Mouse (Mus musculus) left cerebral cortex, postnatal 14 days (tissue): ENCODE data around the gene Teddm2. TPM values are rescaled to one million over a fixed set of nuclear protein-coding genes. Genes with fewer than 3 reads are reported as not detected.

Experiments
- DNase-seq, 2 experiments: peaks; one replicate each; pipeline ENCODE4 v3.0.0; 2021 to 2022; ENCODE audit warnings: low spot score in 2 of 2, mixed read lengths in 1 of 2
- intact Hi-C: fragments of 180-260 bp; cut with DNase I; formaldehyde crosslinking; loops from one replicate; pipeline ENCODE4 v1.15.1; 2025
- microRNA-seq, 2 experiments: library from miRNA; unstranded; fragments of <30 nt; microRNA quantifications; one replicate each; pipeline ENCODE4 v1.2.0; 2022
- total RNA-seq, 2 experiments: library from RNA; stranded (reverse); gene quantifications; 2 replicates each; pipeline ENCODE4 v1.2.3; 2021

Teddm2 gene
- total RNA-seq, 2 experiments from 2014 or later, result 3.3 to 3.4 TPM

GRCm38 (mm10) chr1:153846867-153847266 lies 53.2 kb downstream of the Teddm2 start:
- peak in 1 of 2 experiments; percentile 26 for DNase-seq
- intact Hi-C loops, result loop anchor here (5.0 kb wide), 1 partner anchor 290 kb away; no protein-coding TSS in a partner anchor

GRCm38 (mm10) chr1:153846420-153846819 lies 53.6 kb downstream of the Teddm2 start:
- DNase-seq, result no peak
- intact Hi-C loops, result loop anchor here (5.0 kb wide), 1 partner anchor 289 kb away; no protein-coding TSS in a partner anchor

GRCm38 (mm10) chr1:153844042-153844441 lies 56.0 kb downstream of the Teddm2 start, which contains the start of gene Rgsl1:
Gene Rgsl1, minus strand, starts transcription at chr1:153844142.
- no peak for DNase-seq
- intact Hi-C loops, result no loop called here

- DNase-seq, result peak in 1 of 2 experiments; percentile 26
- intact Hi-C loops, result no loop called here
Measured at GRCm38 (mm10) chr1:153842121-153842740, 57.8 kb downstream of the Teddm2 start.

- intact Hi-C loops, result no loop called here
- no peak for DNase-seq
Measured at GRCm38 (mm10) chr1:153836036-153836435, 64.0 kb downstream of the Teddm2 start.

DNA sequence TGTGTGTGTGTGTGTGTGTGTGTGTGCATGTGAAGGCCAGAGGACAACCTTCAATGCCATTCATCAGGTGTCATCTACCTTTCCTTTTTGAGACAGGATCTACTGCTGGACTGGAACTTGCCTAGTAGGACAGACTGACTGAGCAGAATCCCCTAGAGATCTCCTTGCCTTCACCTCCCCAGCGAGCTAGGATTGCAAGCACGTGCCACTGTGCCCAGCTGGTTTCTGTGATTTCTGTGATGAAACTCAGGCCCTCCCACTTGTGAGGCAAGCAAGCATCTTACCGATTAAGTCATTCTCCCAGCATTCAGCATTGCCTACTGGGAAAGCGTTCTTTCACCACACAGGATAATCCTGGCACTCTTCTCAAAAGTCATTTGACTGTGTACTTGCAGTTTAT lies 69.3 kb downstream of the Teddm2 start:
- intact Hi-C loops, result no loop called here

DNA sequence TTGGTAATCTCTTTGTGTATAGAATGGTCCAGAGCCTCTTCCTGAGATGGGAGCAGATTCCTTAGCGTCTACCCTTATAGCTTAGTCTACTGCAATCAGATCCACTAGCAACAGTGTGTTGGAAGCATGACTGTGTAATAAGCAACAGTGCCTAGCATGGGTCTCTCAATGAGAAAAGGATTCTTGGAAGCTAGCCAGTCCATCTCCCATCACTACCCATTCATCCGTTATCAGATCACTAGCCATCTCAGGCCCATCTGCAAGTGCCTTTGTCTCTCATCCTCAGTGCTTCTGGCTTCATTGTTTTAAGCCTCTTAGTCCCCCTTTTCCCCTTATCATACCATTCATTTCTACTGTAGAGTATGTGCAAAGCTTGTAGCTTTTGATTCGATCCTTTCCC lies 79.8 kb downstream of the Teddm2 start:
- no peak for DNase-seq
- intact Hi-C loops, result no loop called here

More for the DNA sequence above, 69.3 kb downstream of the Teddm2 start:
- DNase-seq, result no peak

DNA sequence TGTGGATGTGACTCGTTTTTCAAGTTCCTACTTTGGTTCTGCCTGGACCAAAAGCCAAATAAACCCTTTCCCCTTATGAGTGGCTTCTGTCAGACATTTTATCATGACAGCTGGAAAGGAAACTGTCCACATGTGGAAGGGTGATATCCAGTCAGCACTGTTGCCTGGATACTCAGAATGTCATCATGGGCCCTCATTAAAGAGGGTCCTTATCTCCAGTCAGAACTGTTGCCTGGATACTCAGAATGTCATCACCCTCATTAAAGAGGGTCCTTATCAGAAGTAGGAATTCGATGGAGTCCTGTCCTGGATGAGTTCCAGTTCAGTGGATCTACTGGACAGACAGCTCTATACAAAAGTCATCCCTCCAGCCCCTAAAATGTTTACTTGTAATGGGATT lies 85.8 kb downstream of the Teddm2 start:
- intact Hi-C loops, result no loop called here
- no peak for DNase-seq

GRCm38 (mm10) chr1:153807390-153807993 lies 92.5 kb downstream of the Teddm2 start:
- intact Hi-C loops, result loop anchor here (5.0 kb wide), 2 partner anchors 60 to 375 kb away; partner anchors contain the start of gene Rnasel
- DNase-seq, result peak; percentile 78 to 83

DNA sequence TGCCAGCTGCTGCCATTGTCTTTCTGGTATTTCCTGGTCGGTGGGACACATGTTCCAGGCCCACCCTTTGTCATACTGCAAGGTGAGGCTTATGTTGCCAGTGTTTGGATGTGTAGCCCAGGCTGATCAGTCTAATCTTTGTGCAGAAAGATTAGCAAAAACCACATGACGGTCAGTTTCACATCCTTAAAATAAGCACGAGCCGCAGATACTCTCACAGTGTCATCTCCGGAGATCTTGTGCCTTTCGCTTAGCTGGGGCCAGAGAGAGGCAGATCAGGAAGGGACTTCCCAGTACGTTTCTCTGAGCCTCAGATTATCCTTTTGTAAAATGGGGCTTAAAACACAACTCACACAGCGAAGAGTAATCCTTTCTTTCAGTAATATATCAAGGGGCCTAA lies 96.5 kb downstream of the Teddm2 start:
- no peak for DNase-seq
- intact Hi-C loops, result no loop called here

- intact Hi-C loops, result no loop called here
- DNase-seq, result no peak
Measured at GRCm38 (mm10) chr1:153802691-153803090, 97.3 kb downstream of the Teddm2 start.

Small RNA genes within 50 kb of the gene (microRNA-seq; reads per million reads assigned to microRNA genes)
- gene Mir8114, result 24.8 to 24.9 reads per million in 2 experiments

Other genes starting within 250 kb of the Teddm2 start
- gene Rgs8, start 247.2 kb downstream of the Teddm2 start, total RNA-seq, result 10 to 100 TPM; 37.6 to 39.6 TPM
- gene Rgs16, start 159.9 kb downstream of the Teddm2 start, total RNA-seq, result 1 to 10 TPM; 6.6 to 6.8 TPM
- 1 to 10 TPM; 7.6 to 8.3 TPM for gene Rnasel, start 150.8 kb downstream of the Teddm2 start, total RNA-seq
- gene Rgsl1, start 56.1 kb downstream of the Teddm2 start, total RNA-seq, result 1 to 10 TPM in 1 of 2 experiments, under 1 TPM in 1; 0.92 to 1.2 TPM
- gene Teddm1b, start 25.9 kb downstream of the Teddm2 start, total RNA-seq, result not detected
- gene Teddm1a, start 8.5 kb downstream of the Teddm2 start, total RNA-seq, result not detected
- gene Glul, start 284 bp downstream of the Teddm2 start, total RNA-seq, result 1,000 to 10,000 TPM; 1,316 to 1,477 TPM